Mouse (Mus musculus) hindbrain, embryonic 15.5 days (tissue): ENCODE results near the gene Carf. TPM values are rescaled to one million over a fixed set of nuclear protein-coding genes. Genes with fewer than 3 reads are reported as not detected.
"Not testable (repeated sequence)": the region's sequence is repeated elsewhere in the genome, so short reads cannot be mapped to it uniquely, and the experiment has no call there.

Experiments
- ATAC-seq: fragments of 200-750 bp; cut with Nextera tagmentation; 2 replicates; pipeline ENCODE4 v1.8.0; 2017; ENCODE audit warnings: low read depth, moderate number of reproducible peaks, moderate TSS enrichment; ENCODE audit not compliant: low FRiP score
- H3K27ac ChIP-seq: fragments of 300-500 bp; sonication (generic); replicated peaks from 2 replicates; pipeline ENCODE4 v1.5.1; 2015; ENCODE audit warnings: mild to moderate bottlenecking, inconsistent platforms
- H3K27me3 ChIP-seq: fragments of 300-500 bp; sonication (generic); 2 replicates; pipeline ENCODE4 v1.6.1; 2015; ENCODE audit warnings: control low read depth, inconsistent platforms
- H3K36me3 ChIP-seq: fragments of 300-500 bp; sonication (generic); 2 replicates; pipeline ENCODE4 v1.6.1; 2015; ENCODE audit warnings: control low read depth, inconsistent platforms
- H3K4me1 ChIP-seq: fragments of 300-500 bp; sonication (generic); replicated peaks from 2 replicates; pipeline ENCODE4 v1.6.1; 2015; ENCODE audit warnings: control low read depth, inconsistent platforms
- H3K4me2 ChIP-seq: fragments of 300-500 bp; sonication (generic); 2 replicates; pipeline ENCODE4 v1.6.1; 2015; ENCODE audit warnings: moderate library complexity, mild to moderate bottlenecking, inconsistent platforms
- H3K4me3 ChIP-seq: fragments of 300-500 bp; sonication (generic); 2 replicates; pipeline ENCODE4 v1.5.1; 2015; ENCODE audit warnings: mild to moderate bottlenecking, inconsistent platforms
- H3K9ac ChIP-seq: fragments of 300-500 bp; sonication (generic); 2 replicates; pipeline ENCODE4 v1.6.1; 2015; ENCODE audit warnings: inconsistent platforms
- H3K9me3 ChIP-seq: fragments of 300-500 bp; sonication (generic); 2 replicates; pipeline ENCODE4 v1.6.1; 2016; ENCODE audit warnings: control low read depth, inconsistent platforms
- WGBS: fragments of 180-500 bp; shearing (Covaris S2); methylation state at CpG from one replicate; pipeline ENCODE4 v1.1.7; 2015; 5-methylcytosine and 5-hydroxymethylcytosine counted together
- polyA plus RNA-seq: library from polyadenylated mRNA; unstranded; fragments of >200 nt; fragmentation: Nextera tagmentation; extraction: Ambion mirVana; gene quantifications from 2 replicates; pipeline ENCODE4 v1.2.1, GENCODE M21; 2015

Gene Carf
- polyA plus RNA-seq: 7.7 and 8.8 TPM in 2 replicates

- ATAC-seq: peak; percentile 97
- Histone ChIP-seq H3K27ac (peak within 1 kb of the TSS; percentile 98), H3K9me3 (no peaks in the 10 kb centered on the region), H3K36me3 (peaks cover 8% of the 10 kb centered on the region), H3K4me2 (peak within 1 kb of the TSS; percentile 79), H3K4me1 (peaks cover 19% of the 10 kb centered on the region), H3K27me3 (no peaks in the 10 kb centered on the region), H3K4me3 (peak within 1 kb of the TSS; percentile 88), H3K9ac (peak within 1 kb of the TSS; percentile 97)
- under 1% methylated on average over 70 of the region's 71 CpGs for WGBS
These were observed at the start of gene Carf, which contains the start of gene Wdr12 for GRCm38 (mm10) chr1:60098024-60098781. TSS of gene Carf (plus strand) at chr1:60098247. TSS of gene Wdr12 (minus strand) at chr1:60098645.

- H3K4me3 ChIP-seq: no peak overlapping the region
- H3K9me3 ChIP-seq: no peaks in the 10 kb centered on the region
- no peaks in the 10 kb centered on the region for H3K4me1 ChIP-seq
- WGBS: 50% methylated on average over 3 of the region's 3 CpGs
- H3K9ac ChIP-seq: no peak overlapping the region
- H3K36me3 ChIP-seq: no peaks in the 10 kb centered on the region
- no peak for ATAC-seq
- no peak overlapping the region for H3K27ac ChIP-seq
- no peaks in the 10 kb centered on the region for H3K27me3 ChIP-seq
- no peak overlapping the region for H3K4me2 ChIP-seq
These were observed 43.4 kb upstream of the Carf start for GRCm38 (mm10) chr1:60054659-60055058.

GRCm38 (mm10) chr1:60056310-60056709, 41.7 kb upstream of the Carf start:
- no peak overlapping the region for H3K4me2 ChIP-seq
- no peak for ATAC-seq
- no peaks in the 10 kb centered on the region for H3K4me1 ChIP-seq
- H3K9me3 ChIP-seq: no peaks in the 10 kb centered on the region
- H3K36me3 ChIP-seq: no peaks in the 10 kb centered on the region
- H3K27me3 ChIP-seq: no peaks in the 10 kb centered on the region
- no peak overlapping the region for H3K27ac ChIP-seq
- H3K4me3 ChIP-seq: no peak overlapping the region
- 72% methylated on average over 3 of the region's 3 CpGs for WGBS
- no peak overlapping the region for H3K9ac ChIP-seq

GRCm38 (mm10) chr1:60070725-60071124, 27.3 kb upstream of the Carf start:
- not testable (repeated sequence) for H3K9ac ChIP-seq, ATAC-seq, H3K4me3 ChIP-seq, H3K27me3 ChIP-seq, H3K4me1 ChIP-seq, H3K9me3 ChIP-seq, H3K36me3 ChIP-seq, H3K4me2 ChIP-seq, H3K27ac ChIP-seq

- no peak for ATAC-seq
- no peak overlapping the region for H3K9ac ChIP-seq
These were observed 23.1 kb upstream of the Carf start for GRCm38 (mm10) chr1:60074935-60075334.

GRCm38 (mm10) chr1:60075590-60075989, 22.5 kb upstream of the Carf start:
- Histone ChIP-seq H3K4me2 (no peak overlapping the region), H3K9me3 (no peaks in the 10 kb centered on the region), H3K36me3 (peaks cover 20% of the 10 kb centered on the region), H3K27me3 (no peaks in the 10 kb centered on the region), H3K4me1 (no peaks in the 10 kb centered on the region), H3K4me3 (no peak overlapping the region), H3K27ac (no peak overlapping the region), H3K9ac (no peak overlapping the region)
- ATAC-seq: no peak
- 83% methylated on average over 3 of the region's 3 CpGs for WGBS

More at GRCm38 (mm10) chr1:60074935-60075334, 23.1 kb upstream of the Carf start:
- 77% methylated on average over 2 of the region's 2 CpGs for WGBS
- H3K36me3 ChIP-seq: peaks cover 16% of the 10 kb centered on the region
- no peak overlapping the region for H3K4me2 ChIP-seq
- no peak overlapping the region for H3K4me3 ChIP-seq
- H3K4me1 ChIP-seq: no peaks in the 10 kb centered on the region
- no peaks in the 10 kb centered on the region for H3K9me3 ChIP-seq
- H3K27me3 ChIP-seq: no peaks in the 10 kb centered on the region
- H3K27ac ChIP-seq: no peak overlapping the region

- no peaks in the 10 kb centered on the region for H3K4me1 ChIP-seq
These were observed 21.6 kb upstream of the Carf start for GRCm38 (mm10) chr1:60076411-60076810.

GRCm38 (mm10) chr1:60096572-60097276, 1.3 kb upstream of the Carf start:
- no peak for ATAC-seq
- Histone ChIP-seq H3K27me3 (no peaks in the 10 kb centered on the region), H3K36me3 (peaks cover 12% of the 10 kb centered on the region), H3K4me1 (peaks cover 19% of the 10 kb centered on the region), H3K9ac (peak overlapping the region; percentile 97), H3K4me2 (peak overlapping the region; percentile 79), H3K9me3 (no peaks in the 10 kb centered on the region), H3K4me3 (peak overlapping the region; percentile 88), H3K27ac (no peak overlapping the region)
- WGBS: 10% methylated on average over 13 of the region's 13 CpGs

More at GRCm38 (mm10) chr1:60076411-60076810, 21.6 kb upstream of the Carf start:
- H3K9ac ChIP-seq: no peak overlapping the region
- no peak overlapping the region for H3K4me3 ChIP-seq
- peaks cover 24% of the 10 kb centered on the region for H3K36me3 ChIP-seq
- H3K27me3 ChIP-seq: no peaks in the 10 kb centered on the region
- H3K4me2 ChIP-seq: no peak overlapping the region
- H3K27ac ChIP-seq: no peak overlapping the region
- no peaks in the 10 kb centered on the region for H3K9me3 ChIP-seq
- WGBS: 88% methylated on average over 6 of the region's 6 CpGs
- no peak for ATAC-seq

GRCm38 (mm10) chr1:60097277-60098023, 597 bp upstream of the Carf start:
- peaks cover 19% of the 10 kb centered on the region for H3K4me1 ChIP-seq
- H3K9ac ChIP-seq: peak overlapping the region; percentile 97
- no peaks in the 10 kb centered on the region for H3K27me3 ChIP-seq
- peak overlapping the region; percentile 98 for H3K27ac ChIP-seq
- peaks cover 8% of the 10 kb centered on the region for H3K36me3 ChIP-seq
- H3K9me3 ChIP-seq: no peaks in the 10 kb centered on the region
- WGBS: under 1% methylated on average over 25 of the region's 25 CpGs
- H3K4me3 ChIP-seq: peak overlapping the region; percentile 88
- H3K4me2 ChIP-seq: peak overlapping the region; percentile 79
- peak; percentile 94 for ATAC-seq

GRCm38 (mm10) chr1:60098839-60099238, 792 bp downstream of the Carf start:
- Histone ChIP-seq H3K4me2 (peak overlapping the region; percentile 67), H3K27ac (peak overlapping the region; percentile 98), H3K9me3 (no peaks in the 10 kb centered on the region), H3K36me3 (peaks cover 5% of the 10 kb centered on the region), H3K9ac (peak overlapping the region; percentile 97), H3K4me1 (peaks cover 19% of the 10 kb centered on the region), H3K4me3 (peak overlapping the region; percentile 88), H3K27me3 (no peaks in the 10 kb centered on the region)
- 10% methylated on average over 9 of the region's 9 CpGs for WGBS
- no peak for ATAC-seq

GRCm38 (mm10) chr1:60104582-60104981, 6.5 kb downstream of the Carf start:
- Histone ChIP-seq H3K9me3 (no peaks in the 10 kb centered on the region), H3K27ac (no peak overlapping the region), H3K36me3 (peaks cover 17% of the 10 kb centered on the region), H3K27me3 (no peaks in the 10 kb centered on the region), H3K4me1 (no peaks in the 10 kb centered on the region), H3K4me2 (no peak overlapping the region), H3K9ac (no peak overlapping the region), H3K4me3 (no peak overlapping the region)
- no peak for ATAC-seq
- 100% methylated on average over 1 of the region's 1 CpGs for WGBS
